ENCODE assay signal across 8 mouse cellular contexts in the genomic region with DNA sequence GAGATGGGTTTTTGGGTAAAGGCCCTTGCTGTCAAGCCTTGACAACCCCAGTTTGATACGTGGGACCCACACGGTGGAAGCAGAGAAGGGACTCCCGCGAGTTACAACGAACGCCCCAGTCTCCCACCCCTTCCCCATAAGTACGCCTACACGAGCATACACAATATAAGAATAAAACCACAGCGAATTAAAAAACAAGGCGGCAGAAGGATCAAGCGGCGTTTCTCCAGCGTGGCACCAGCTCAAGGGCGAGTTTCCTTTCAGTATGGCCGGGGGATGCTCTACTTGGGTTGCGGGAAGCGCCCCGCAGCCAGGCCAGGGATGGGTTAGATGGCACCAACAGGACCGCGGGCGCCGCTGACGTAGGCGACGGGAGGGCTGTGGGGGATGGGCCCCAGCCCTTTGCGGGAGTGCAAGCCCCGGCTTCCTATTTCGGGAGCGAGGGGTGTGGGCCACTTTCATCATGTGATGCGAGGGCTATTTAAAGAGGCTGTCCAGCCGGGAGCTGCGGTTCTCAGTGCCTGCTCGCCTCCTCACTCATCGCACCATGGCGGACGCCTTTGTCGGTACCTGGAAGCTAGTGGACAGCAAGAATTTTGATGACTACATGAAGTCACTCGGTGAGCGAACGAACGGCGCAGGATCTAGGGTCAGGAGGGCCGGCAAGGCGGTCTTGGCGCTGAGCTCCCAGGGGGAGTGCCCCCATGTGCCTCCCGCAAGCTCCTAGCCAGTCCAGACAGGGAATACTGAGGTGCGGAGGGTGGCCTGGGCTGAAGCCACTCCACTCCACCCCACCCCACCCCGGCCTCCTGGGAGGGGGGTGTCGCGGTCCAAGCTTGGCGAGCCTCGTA. TPM values are rescaled to one million over a fixed set of nuclear protein-coding genes. Genes with fewer than 3 reads are reported as not detected.
DNase-seq lines count a peak whose midpoint lies in the region; ATAC-seq and TF ChIP-seq lines count a peak whose summit lies in the region.

A gene (plus strand): TSS at position 365 of the 851 bp plus-strand sequence.
A gene (minus strand): TSS at position 444 of the 851 bp plus-strand sequence.

- no peak within 1 kb of the TSS for H3K27ac ChIP-seq in forebrain, embryonic 14.5 days (ENCODE audit: low read depth, low read length)
- H3K27ac ChIP-seq in heart, postnatal 0 days (ENCODE audit: low read depth) = peak within 1 kb of the TSS; percentile 95
- H3K27ac ChIP-seq in liver, embryonic 16.5 days (ENCODE audit: low read length) = no peak within 1 kb of the TSS
- peak within 1 kb of the TSS; percentile 70 for H3K27ac ChIP-seq in neural tube, embryonic 15.5 days (replicated peaks)

- no peak for TF ChIP-seq CTCF in heart, postnatal 0 days (IDR thresholded peaks at IDR 0.05; ENCODE audit: low read depth)

- WGBS in forebrain, embryonic 14.5 days = under 1% methylated on average over 52 of the region's 52 CpGs
- WGBS in heart, postnatal 0 days = under 1% methylated on average over 50 of the region's 52 CpGs
- under 1% methylated on average over 52 of the region's 52 CpGs for WGBS in liver, embryonic 16.5 days (ENCODE audit: insufficient replicate concordance)
- WGBS in neural tube, embryonic 15.5 days = 1% methylated on average over 48 of the region's 52 CpGs

- H3K4me3 ChIP-seq in forebrain, embryonic 14.5 days (ENCODE audit: low read depth, low read length) = peak within 1 kb of the TSS; percentile 43
- peak within 1 kb of the TSS; percentile 65 for H3K4me3 ChIP-seq in heart, postnatal 0 days (ENCODE audit: low read depth, low read length)
- peak within 1 kb of the TSS; percentile 49 for H3K4me3 ChIP-seq in liver, embryonic 16.5 days (ENCODE audit: low read depth, low read length)
- peak within 1 kb of the TSS; percentile 52 for H3K4me3 ChIP-seq in neural tube, embryonic 15.5 days (replicated peaks)

- H3K9me3 ChIP-seq in forebrain, embryonic 14.5 days (replicated peaks; ENCODE audit: control insufficient read depth, low read length) = no peaks in the 10 kb centered on the region
- H3K9me3 ChIP-seq in heart, postnatal 0 days (replicated peaks; ENCODE audit: control insufficient read depth, low read length) = no peaks in the 10 kb centered on the region
- no peaks in the 10 kb centered on the region for H3K9me3 ChIP-seq in liver, embryonic 16.5 days (replicated peaks; ENCODE audit: control insufficient read depth, low read length)
- H3K9me3 ChIP-seq in neural tube, embryonic 15.5 days (replicated peaks) = no peaks in the 10 kb centered on the region

- H3K36me3 ChIP-seq in forebrain, embryonic 14.5 days (ENCODE audit: control insufficient read depth, insufficient read depth, low read length) = peaks cover 4% of the 10 kb centered on the region
- peaks cover 14% of the 10 kb centered on the region for H3K36me3 ChIP-seq in heart, postnatal 0 days (replicated peaks; ENCODE audit: control insufficient read depth, insufficient read depth, low read length)
- H3K36me3 ChIP-seq in liver, embryonic 16.5 days (ENCODE audit: control insufficient read depth, insufficient read depth) = no peaks in the 10 kb centered on the region
- peaks cover 11% of the 10 kb centered on the region for H3K36me3 ChIP-seq in neural tube, embryonic 15.5 days

- peaks cover 29% of the 10 kb centered on the region for H3K27me3 ChIP-seq in forebrain, embryonic 14.5 days (replicated peaks; ENCODE audit: control insufficient read depth, insufficient read depth, low read length)
- peaks cover 5% of the 10 kb centered on the region; the same call in 1 of the 2 replicates for H3K27me3 ChIP-seq in heart, postnatal 0 days (ENCODE audit: control insufficient read depth, insufficient read depth, low read length)
- H3K27me3 ChIP-seq in liver, embryonic 16.5 days (ENCODE audit: control insufficient read depth, insufficient read depth, low read depth, low read length) = peaks cover 64% of the 10 kb centered on the region
- peaks cover 24% of the 10 kb centered on the region for H3K27me3 ChIP-seq in neural tube, embryonic 15.5 days (replicated peaks)

- DNase-seq in urinary bladder, adult 18-20 months (ENCODE audit: low spot score in 2 of 2) = peak; percentile 27 to 41
- no peak for DNase-seq in urinary bladder, postnatal 10 days (ENCODE audit: low spot score)
- peak; percentile 64 for DNase-seq in forebrain, embryonic 14.5 days (ENCODE audit: low spot score)
- peak; percentile 81 for DNase-seq in heart, postnatal 0 days (ENCODE audit: low spot score)
- peak; percentile 50 to 76 for DNase-seq in kidney, postnatal 36 days

- H3K4me1 ChIP-seq in forebrain, embryonic 14.5 days (ENCODE audit: control insufficient read depth, insufficient read depth, low read length) = peaks cover 4% of the 10 kb centered on the region
- peaks cover 14% of the 10 kb centered on the region; the same call in 1 of the 2 replicates for H3K4me1 ChIP-seq in heart, postnatal 0 days (ENCODE audit: control insufficient read depth, insufficient read depth)
- peaks cover 8% of the 10 kb centered on the region for H3K4me1 ChIP-seq in liver, embryonic 16.5 days (ENCODE audit: control insufficient read depth, low read depth, low read length)
- peaks cover 34% of the 10 kb centered on the region for H3K4me1 ChIP-seq in neural tube, embryonic 15.5 days

- ATAC-seq in forebrain, embryonic 14.5 days = peak; percentile 83
- ATAC-seq in heart, postnatal 0 days (ENCODE audit: insufficient read depth, low read depth) = peak; percentile 76
- ATAC-seq in liver, embryonic 16.5 days (ENCODE audit: low read depth) = no peak
- peak; percentile 84 for ATAC-seq in neural tube, embryonic 15.5 days (ENCODE audit: low FRiP score)
- no peak for ATAC-seq in megakaryocyte-erythroid progenitor cell, adult 5-6 weeks (replicated peaks; ENCODE audit: low FRiP score, low TSS enrichment, poor library complexity, severe bottlenecking)

- peak; percentile 67 for TF ChIP-seq EP300 in heart, postnatal 0 days (IDR thresholded peaks at IDR 0.05; ENCODE audit: low read depth)

- peak within 1 kb of the TSS; percentile 70 for H3K9ac ChIP-seq in forebrain, embryonic 14.5 days (ENCODE audit: low read length)
- H3K9ac ChIP-seq in heart, postnatal 0 days (replicated peaks; ENCODE audit: low read depth, low read length) = peak within 1 kb of the TSS; percentile 87
- H3K9ac ChIP-seq in liver, embryonic 16.5 days (ENCODE audit: low read depth, low read length) = peak within 1 kb of the TSS; percentile 15; the same call in 1 of the 2 replicates
- peak within 1 kb of the TSS; percentile 68 for H3K9ac ChIP-seq in neural tube, embryonic 15.5 days (replicated peaks)

- H3K4me2 ChIP-seq in forebrain, embryonic 14.5 days (ENCODE audit: low read length) = peak within 1 kb of the TSS; percentile 88
- peak within 1 kb of the TSS; percentile 79 for H3K4me2 ChIP-seq in heart, postnatal 0 days (ENCODE audit: low read depth, low read length)
- H3K4me2 ChIP-seq in liver, embryonic 16.5 days (ENCODE audit: low read depth, low read length) = peak within 1 kb of the TSS; percentile 64
- H3K4me2 ChIP-seq in neural tube, embryonic 15.5 days = peak within 1 kb of the TSS; percentile 90

RNA-seq across cellular contexts. Expression of the first gene that starts in this region (rescaled TPM):
- polyA plus RNA-seq in forebrain, embryonic 14.5 days (2014; fragmentation: Nextera tagmentation; extraction: Ambion mirVana) = 107 and 121 TPM in 2 replicates
- 2,071 and 3,924 TPM in 2 replicates for total RNA-seq in heart, postnatal 0 days (2014; rRNA removed; ENCODE audit: low replicate concordance)
- 10,729 and 11,746 TPM in 2 replicates for polyA plus RNA-seq in heart, postnatal 0 days (2015; fragmentation: Nextera tagmentation; extraction: Ambion mirVana)
- polyA plus RNA-seq in liver, embryonic 16.5 days (2015; fragmentation: Nextera tagmentation; extraction: Ambion mirVana) = 3.0 and 5.4 TPM in 2 replicates
- polyA plus RNA-seq in neural tube, embryonic 15.5 days (2015; fragmentation: Nextera tagmentation; extraction: Ambion mirVana) = 226 and 288 TPM in 2 replicates
- not detected in 2 replicates for total RNA-seq in megakaryocyte-erythroid progenitor cell, adult 5-6 weeks (2014; fragmentation: Nextera tagmentation)
- not detected in 2 replicates for total RNA-seq in megakaryocyte-erythroid progenitor cell, adult 5-6 weeks (2017)

RNA-seq across cellular contexts. Expression of the second gene that starts in this region (rescaled TPM):
- 0.63 and 0.80 TPM in 2 replicates for polyA plus RNA-seq in forebrain, embryonic 14.5 days (2014; fragmentation: Nextera tagmentation; extraction: Ambion mirVana)
- not detected in 2 replicates for total RNA-seq in heart, postnatal 0 days (2014; rRNA removed; ENCODE audit: low replicate concordance)
- polyA plus RNA-seq in heart, postnatal 0 days (2015; fragmentation: Nextera tagmentation; extraction: Ambion mirVana) = 2.1 and 2.8 TPM in 2 replicates
- polyA plus RNA-seq in liver, embryonic 16.5 days (2015; fragmentation: Nextera tagmentation; extraction: Ambion mirVana) = not detected in 2 replicates
- 1.3 and 1.6 TPM in 2 replicates for polyA plus RNA-seq in neural tube, embryonic 15.5 days (2015; fragmentation: Nextera tagmentation; extraction: Ambion mirVana)
- total RNA-seq in megakaryocyte-erythroid progenitor cell, adult 5-6 weeks (2014; fragmentation: Nextera tagmentation) = not detected in 2 replicates
- total RNA-seq in megakaryocyte-erythroid progenitor cell, adult 5-6 weeks (2017) = not detected in 2 replicates

Comparison
In these comparisons a context has a peak if more than half of its experiments do, and no peak if none do; other contexts are left out.
1. RNA of the first gene that starts in this region (total RNA-seq): 2,071 to 3,924 TPM in heart, postnatal 0 days; not detected in megakaryocyte-erythroid progenitor cell, adult 5-6 weeks; every median in the first group is over 1,000 times any median in the second.
2. RNA of the first gene that starts in this region (polyA plus RNA-seq): 10,729 to 11,746 TPM in heart, postnatal 0 days; 226 to 288 TPM in neural tube, embryonic 15.5 days, 107 to 121 TPM in forebrain, embryonic 14.5 days and 3.0 to 5.4 TPM in liver, embryonic 16.5 days; every median in the first group is over 10 times any median in the second.
3. ATAC-seq: peak in forebrain, embryonic 14.5 days (single experiment), heart, postnatal 0 days (single experiment) and neural tube, embryonic 15.5 days (single experiment); none in liver, embryonic 16.5 days (single experiment) and megakaryocyte-erythroid progenitor cell, adult 5-6 weeks (single experiment).
4. H3K27ac ChIP-seq: peak in heart, postnatal 0 days (single experiment) and neural tube, embryonic 15.5 days (single experiment); none in forebrain, embryonic 14.5 days (single experiment) and liver, embryonic 16.5 days (single experiment).
5. H3K9ac ChIP-seq: peak in every context shown above with its lines; median percentile 87 in heart, postnatal 0 days; 70 in forebrain, embryonic 14.5 days; 68 in neural tube, embryonic 15.5 days; 15 in liver, embryonic 16.5 days.
6. Peak in every context shown above with its lines, with median percentiles within 50 percentile points of each other: H3K4me2 ChIP-seq and H3K4me3 ChIP-seq.